Mouse (Mus musculus) T-helper 2 cell (primary cell): ENCODE measurements around the gene Akap9.
"Not testable (repeated sequence)": the region's sequence is repeated elsewhere in the genome, so short reads cannot be mapped to it uniquely, and the experiment has no call there.

Experiments used
- in situ Hi-C: fragments of 300-600 bp; cut with MboI, MseI; formaldehyde crosslinking; loops from one replicate; pipeline ENCODE4 v1.15.1; 2025; ENCODE audit warnings: high pct_unique_total_duplicates

Gene Akap9

DNA sequence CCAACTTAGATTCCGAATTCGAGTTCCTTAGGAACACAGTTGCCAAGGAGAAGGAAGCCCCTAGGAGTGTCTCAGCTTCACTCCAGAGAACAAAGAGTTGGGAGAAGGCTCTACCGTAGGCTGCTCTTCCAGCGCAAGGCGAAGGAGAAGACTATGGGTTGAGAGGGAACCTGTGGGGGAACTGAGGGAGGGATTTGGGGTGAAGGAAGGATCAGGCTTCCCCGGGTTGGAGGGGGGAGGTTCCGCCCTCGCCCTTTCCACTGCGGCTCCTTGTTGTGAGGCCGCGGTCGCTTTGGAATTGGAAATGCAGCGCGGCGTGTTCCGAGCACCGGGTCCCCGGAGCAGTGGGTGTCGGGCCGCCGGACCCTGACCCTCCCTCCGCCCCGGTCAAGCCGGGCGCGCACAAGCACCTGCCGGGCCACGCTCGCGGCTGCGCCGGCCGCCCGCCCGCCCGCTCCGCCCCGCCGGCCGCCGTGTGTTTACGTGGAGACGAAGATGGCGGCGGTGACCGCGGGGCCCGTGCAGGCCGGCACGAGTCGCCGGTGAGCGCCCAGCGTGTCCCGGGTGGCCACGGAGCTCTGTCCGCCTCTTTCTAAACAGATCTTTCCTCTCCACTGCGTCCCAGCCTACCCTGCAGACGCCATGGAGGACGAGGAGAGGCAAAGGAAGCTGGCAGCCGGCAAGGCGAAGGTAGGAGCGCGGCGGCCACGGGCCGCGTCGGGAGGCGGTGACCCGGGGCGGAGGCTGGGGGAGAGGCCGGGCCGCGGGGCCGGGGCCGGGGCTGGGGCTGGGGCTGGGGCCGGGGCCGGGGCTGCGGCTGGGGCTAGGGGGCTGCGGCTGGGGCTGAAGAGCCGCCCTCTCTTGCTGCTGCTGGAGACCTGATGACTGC is at the start of gene Akap9:
Gene Akap9, plus strand, starts transcription at position 254 of the 889 bp plus-strand sequence.
- in situ Hi-C loops: no loop called here

- in situ Hi-C loops: loop anchor here (10.0 kb wide), 2 partner anchors 232 to 328 kb away; partner anchors contain the start of genes Gatad1 and Tmbim7
These were observed 41.0 kb upstream of the Akap9 start for GRCm38 (mm10) chr5:3886862-3887261.

- in situ Hi-C loops: loop anchor here (10.0 kb wide), 2 partner anchors 234 to 326 kb away; partner anchors contain the start of genes Gatad1 and Tmbim7
These were observed 38.7 kb upstream of the Akap9 start for GRCm38 (mm10) chr5:3889201-3889600.

- in situ Hi-C loops: loop anchor here (5.0 kb wide), 1 partner anchor 299 kb away; the partner anchor contains the start of gene Mterf1b
These were observed 34.2 kb upstream of the Akap9 start, which contains the start of gene Mterf1a for GRCm38 (mm10) chr5:3893459-3894293. Gene Mterf1a (minus strand): TSS chr5:3893933.

- in situ Hi-C loops: loop anchor here (5.0 kb wide), 1 partner anchor 298 kb away; the partner anchor contains the start of gene Mterf1b
These were observed 33.6 kb upstream of the Akap9 start for GRCm38 (mm10) chr5:3894294-3894619.

- in situ Hi-C loops: no loop called here
These were observed 22.4 kb upstream of the Akap9 start for GRCm38 (mm10) chr5:3905471-3905870.

DNA sequence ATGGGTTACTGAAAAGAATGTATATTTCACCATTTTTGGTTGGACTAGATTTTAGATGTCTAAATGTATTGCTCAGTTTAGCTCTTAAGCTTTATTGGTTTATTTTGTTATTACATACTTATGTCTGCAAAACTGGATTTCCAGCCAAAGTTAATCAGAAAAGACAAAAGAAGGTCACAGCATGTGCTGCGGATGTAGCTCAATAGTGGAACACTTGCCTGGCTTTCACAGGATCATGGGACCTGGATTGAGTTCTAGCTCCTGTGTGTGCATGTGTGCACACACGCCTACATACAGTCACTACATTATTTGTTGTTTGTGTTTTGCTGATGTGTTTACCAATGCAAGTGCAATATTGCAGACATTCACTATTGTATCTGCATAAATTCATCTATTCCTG is 5.5 kb upstream of the Akap9 start:
- in situ Hi-C loops: no loop called here

- in situ Hi-C loops: no loop called here
These were observed 1.2 kb upstream of the Akap9 start for GRCm38 (mm10) chr5:3926666-3927065.

GRCm38 (mm10) chr5:3928690-3929046 is 814 bp downstream of the Akap9 start:
- in situ Hi-C loops: no loop called here

GRCm38 (mm10) chr5:3930760-3931159 is 2.9 kb downstream of the Akap9 start:
- in situ Hi-C loops: no loop called here

DNA sequence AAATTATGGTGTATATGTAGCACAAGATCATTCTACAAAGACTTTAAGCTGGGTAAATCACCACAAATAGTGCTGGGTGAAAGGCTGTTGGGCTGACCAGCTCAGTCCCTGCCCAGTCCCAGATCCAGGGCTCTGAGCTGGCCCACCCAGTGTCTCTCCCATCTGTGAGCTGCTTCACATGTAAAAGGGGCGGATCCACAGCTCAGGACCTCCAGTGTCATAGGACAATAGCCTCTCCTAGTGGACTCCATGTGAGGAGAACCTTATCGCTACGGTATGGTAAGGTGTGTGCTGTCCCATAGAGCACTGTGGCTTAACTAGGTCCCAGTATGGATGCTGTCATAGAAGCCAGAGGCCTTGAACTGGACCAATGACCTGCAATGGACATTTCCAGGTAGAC is 3.8 kb downstream of the Akap9 start:
- in situ Hi-C loops: no loop called here

GRCm38 (mm10) chr5:3933551-3933950 is 5.7 kb downstream of the Akap9 start:
- in situ Hi-C loops: no loop called here

GRCm38 (mm10) chr5:3935266-3935665 is 7.4 kb downstream of the Akap9 start:
- in situ Hi-C loops: no loop called here

DNA sequence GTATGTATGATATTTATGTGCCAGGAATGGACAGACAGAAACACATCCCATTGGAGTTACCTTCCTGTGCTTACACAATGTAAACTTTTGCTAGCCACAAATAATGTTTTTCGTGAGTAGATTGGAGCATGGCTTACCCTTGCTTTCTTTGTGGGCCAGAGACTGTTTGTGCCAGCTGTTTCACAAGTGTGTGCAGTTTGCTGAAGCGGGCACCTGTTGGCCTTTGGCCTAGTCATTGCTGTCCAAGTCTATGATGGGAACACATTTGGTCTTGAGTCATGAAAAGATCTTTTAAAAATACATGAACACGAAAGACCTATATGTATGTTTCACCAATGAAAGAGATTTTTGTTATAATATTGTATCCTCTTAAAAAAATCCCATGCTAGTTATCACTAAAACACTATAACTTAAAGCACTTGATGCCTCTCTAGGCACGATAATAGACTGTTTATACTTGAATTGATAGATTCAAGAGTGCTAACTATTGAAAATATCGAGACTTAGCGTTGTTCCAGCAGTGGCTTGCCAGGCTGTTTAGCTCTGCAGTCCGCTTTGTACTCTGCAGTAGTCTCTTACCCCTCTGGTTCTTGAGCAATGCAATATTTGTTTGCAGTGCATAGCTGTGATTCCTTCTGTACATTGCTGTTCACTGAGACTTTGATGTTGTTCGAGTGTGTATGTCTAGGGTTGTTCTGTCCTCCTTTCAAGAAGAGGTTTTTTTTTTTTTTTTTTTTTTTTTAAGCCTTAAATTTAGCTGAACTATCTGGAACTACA is 8.1 kb downstream of the Akap9 start:
- in situ Hi-C loops: no loop called here

GRCm38 (mm10) chr5:3938905-3939304 is 11.1 kb downstream of the Akap9 start:
- in situ Hi-C loops: no loop called here

GRCm38 (mm10) chr5:3939335-3939734 is 11.5 kb downstream of the Akap9 start:
- in situ Hi-C loops: no loop called here

GRCm38 (mm10) chr5:3941240-3941639 is 13.4 kb downstream of the Akap9 start:
- in situ Hi-C loops: no loop called here

DNA sequence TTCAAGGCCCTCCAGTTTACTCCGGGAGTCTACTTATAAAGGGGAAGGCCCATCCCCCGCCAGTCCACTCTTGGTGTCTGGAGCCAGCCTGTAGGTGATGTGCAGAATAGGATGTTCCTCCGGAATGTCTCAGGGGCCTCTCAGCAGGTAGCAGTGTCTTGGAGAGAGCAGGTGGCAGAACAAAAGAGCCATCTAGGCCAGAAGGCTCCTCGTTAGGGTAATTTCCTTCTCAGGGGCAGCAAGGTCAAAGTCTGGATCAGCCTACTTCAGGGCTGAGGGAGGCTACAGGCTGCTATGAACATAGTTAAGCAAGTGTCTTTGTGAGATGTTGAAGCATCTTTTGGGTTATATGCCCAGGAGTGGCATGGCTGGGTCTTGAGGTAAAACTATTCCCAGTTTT is 15.3 kb downstream of the Akap9 start:
- in situ Hi-C loops: not testable (repeated sequence)

- in situ Hi-C loops: no loop called here
These were observed 24.6 kb downstream of the Akap9 start for GRCm38 (mm10) chr5:3952498-3952897.

GRCm38 (mm10) chr5:3954541-3954940 is 26.7 kb downstream of the Akap9 start:
- in situ Hi-C loops: no loop called here

GRCm38 (mm10) chr5:3961286-3961685 is 33.4 kb downstream of the Akap9 start:
- in situ Hi-C loops: no loop called here

- in situ Hi-C loops: no loop called here
These were observed 40.6 kb downstream of the Akap9 start for GRCm38 (mm10) chr5:3968415-3968814.
